Mouse (Mus musculus): ENCODE measurements around the gene Rgs8. TPM values are rescaled to one million over a fixed set of nuclear protein-coding genes. Genes with fewer than 3 reads are reported as not detected.

Rgs8 gene
- 0.23 and 0.37 TPM in 2 replicates for polyA plus RNA-seq (2015; fragmentation: Nextera tagmentation; extraction: Ambion mirVana)

DNA sequence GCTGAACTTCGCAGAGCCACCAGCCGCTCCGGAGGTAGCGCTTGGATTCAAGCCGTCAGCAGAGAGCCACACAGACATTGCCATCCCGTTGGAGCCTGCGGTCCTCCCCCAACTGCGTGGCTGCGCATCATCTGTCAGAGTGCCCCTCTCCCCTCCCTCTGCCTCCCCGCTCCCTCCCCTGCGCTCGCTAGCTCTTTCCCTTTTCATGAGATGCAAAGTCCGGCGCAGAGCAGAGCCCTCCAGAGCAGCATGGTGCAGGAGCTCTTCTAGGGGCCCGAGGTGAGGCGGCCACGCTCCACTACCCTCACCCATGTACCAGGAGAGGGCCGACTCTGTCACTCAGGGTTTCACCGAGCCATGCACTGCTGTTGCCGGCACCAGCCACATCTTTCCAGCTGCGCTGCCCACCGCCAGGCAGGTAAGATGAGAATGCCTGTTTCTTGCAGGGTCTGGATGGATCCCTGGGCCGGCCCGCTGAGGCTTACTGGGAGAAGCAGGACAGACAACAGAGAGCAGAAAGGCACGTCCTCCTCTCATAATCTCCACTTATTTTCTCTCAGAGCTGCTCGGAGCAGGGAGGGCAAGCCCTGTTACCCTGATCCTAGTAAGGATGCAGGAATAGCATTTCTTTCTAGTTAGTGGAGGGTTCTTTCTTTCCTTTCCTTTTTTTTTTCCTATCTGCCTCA is at the start of gene Rgs8:
Rgs8 (plus strand) TSS at position 88 of the 686 bp plus-strand sequence.
- Histone ChIP-seq H3K4me2 (replicated peaks) (peak within 1 kb of the TSS; percentile 67), H3K27ac (no peak within 1 kb of the TSS), H3K4me3 (replicated peaks) (peak within 1 kb of the TSS; percentile 26), H3K9me3 (no peaks in the 10 kb centered on the region), H3K36me3 (no peaks in the 10 kb centered on the region), H3K27me3 (replicated peaks) (peaks cover 19% of the 10 kb centered on the region), H3K9ac (peak within 1 kb of the TSS; percentile 24), H3K4me1 (replicated peaks) (peaks cover 5% of the 10 kb centered on the region)
- ATAC-seq: peak; percentile 41
- 2% methylated on average over 26 of the region's 26 CpGs for WGBS

- Histone ChIP-seq H3K27me3 (replicated peaks) (no peaks in the 10 kb centered on the region), H3K9ac (no peak overlapping the region), H3K4me3 (replicated peaks) (no peak overlapping the region), H3K9me3 (no peaks in the 10 kb centered on the region), H3K4me2 (replicated peaks) (no peak overlapping the region), H3K27ac (no peak overlapping the region), H3K36me3 (no peaks in the 10 kb centered on the region), H3K4me1 (replicated peaks) (no peaks in the 10 kb centered on the region)
- 88% methylated on average over 9 of the region's 9 CpGs for whole genome bisulfite sequencing
- no peak for ATAC-seq
Observed at GRCm38 (mm10) chr1:153617340-153617830, 35.4 kb upstream of the Rgs8 start.

DNA sequence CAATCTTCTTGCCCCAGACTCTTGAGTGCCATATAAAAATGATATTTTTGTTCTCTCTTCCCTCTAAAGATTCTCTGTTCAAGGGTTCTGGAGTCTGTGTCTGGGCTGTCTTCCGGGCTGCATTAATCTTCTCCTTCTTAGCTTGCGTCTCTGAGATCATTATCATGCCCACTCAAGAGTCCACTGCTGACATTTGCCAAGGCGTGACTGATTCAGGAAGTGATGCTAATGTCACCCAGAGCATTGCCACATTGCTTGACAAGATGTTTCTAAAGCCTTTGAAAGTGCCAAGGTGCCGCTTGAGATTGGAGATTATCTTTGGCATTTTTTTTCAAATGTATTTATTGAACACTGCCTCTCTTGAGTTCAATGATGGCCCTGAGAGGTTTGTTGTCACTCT is 29.8 kb upstream of the Rgs8 start:
- no peaks in the 10 kb centered on the region for H3K27me3 ChIP-seq (replicated peaks)
- H3K36me3 ChIP-seq: no peaks in the 10 kb centered on the region
- H3K4me3 ChIP-seq (replicated peaks): no peak overlapping the region
- ATAC-seq: no peak
- H3K27ac ChIP-seq: no peak overlapping the region
- H3K9ac ChIP-seq: no peak overlapping the region
- WGBS: 81% methylated on average over 4 of the region's 4 CpGs
- no peaks in the 10 kb centered on the region for H3K9me3 ChIP-seq
- no peaks in the 10 kb centered on the region for H3K4me1 ChIP-seq (replicated peaks)
- no peak overlapping the region for H3K4me2 ChIP-seq (replicated peaks)

DNA sequence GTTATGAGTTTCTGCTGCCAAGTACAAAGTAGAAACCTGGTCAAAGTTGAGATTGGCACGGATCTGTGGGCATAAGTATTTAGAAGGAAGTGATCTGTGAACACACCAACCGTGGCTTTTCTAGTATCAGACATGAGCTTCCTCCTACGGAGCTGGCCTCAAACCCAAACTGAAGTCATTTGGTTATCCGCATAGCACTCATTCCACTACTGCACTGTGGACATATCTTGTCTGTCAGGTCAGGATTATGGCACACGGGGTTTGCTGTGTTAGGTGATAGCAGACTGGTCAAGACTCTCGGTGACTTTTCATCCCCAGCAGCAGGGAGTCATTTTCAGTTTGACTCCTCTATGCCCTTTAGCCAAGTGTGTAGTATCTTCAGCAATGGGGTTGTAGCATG is 20.1 kb upstream of the Rgs8 start:
- ATAC-seq: no peak
- Histone ChIP-seq H3K9me3 (no peaks in the 10 kb centered on the region), H3K36me3 (no peaks in the 10 kb centered on the region), H3K27ac (no peak overlapping the region), H3K4me1 (replicated peaks) (no peaks in the 10 kb centered on the region), H3K9ac (no peak overlapping the region), H3K4me2 (replicated peaks) (no peak overlapping the region), H3K27me3 (replicated peaks) (no peaks in the 10 kb centered on the region), H3K4me3 (replicated peaks) (no peak overlapping the region)
- WGBS: 88% methylated on average over 6 of the region's 6 CpGs

GRCm38 (mm10) chr1:153635056-153635455 is 17.8 kb upstream of the Rgs8 start:
- Histone ChIP-seq H3K4me2 (replicated peaks) (no peak overlapping the region), H3K4me3 (replicated peaks) (no peak overlapping the region), H3K9ac (no peak overlapping the region), H3K27ac (no peak overlapping the region), H3K9me3 (no peaks in the 10 kb centered on the region), H3K27me3 (replicated peaks) (no peaks in the 10 kb centered on the region), H3K4me1 (replicated peaks) (no peaks in the 10 kb centered on the region), H3K36me3 (no peaks in the 10 kb centered on the region)
- 66% methylated on average over 5 of the region's 5 CpGs for WGBS
- no peak for ATAC-seq

DNA sequence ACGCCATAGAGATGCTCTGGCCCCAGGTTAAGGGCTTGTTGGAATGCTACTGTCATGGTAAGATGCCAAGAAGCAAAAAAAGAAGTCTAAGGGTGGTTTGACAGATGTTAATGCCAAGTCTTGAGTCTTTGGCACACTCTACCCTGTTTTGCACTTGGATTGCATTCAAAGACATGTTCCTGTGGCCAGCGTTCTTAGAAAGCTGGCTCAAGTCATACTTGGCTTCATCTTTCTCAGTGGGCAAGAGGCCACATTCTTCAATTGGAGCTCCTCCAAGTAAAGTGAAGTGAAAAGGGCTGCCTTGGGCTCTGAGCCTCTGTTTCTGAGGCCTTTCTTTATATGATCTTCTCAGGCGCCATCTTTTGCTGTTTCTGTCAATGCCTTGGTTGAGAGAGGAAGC is 17.3 kb upstream of the Rgs8 start:
- ATAC-seq: no peak
- H3K4me3 ChIP-seq (replicated peaks): no peak overlapping the region
- no peaks in the 10 kb centered on the region for H3K4me1 ChIP-seq (replicated peaks)
- WGBS: 77% methylated on average over 3 of the region's 3 CpGs
- H3K27me3 ChIP-seq (replicated peaks): no peaks in the 10 kb centered on the region
- H3K9me3 ChIP-seq: no peaks in the 10 kb centered on the region
- no peak overlapping the region for H3K27ac ChIP-seq
- H3K9ac ChIP-seq: no peak overlapping the region
- H3K36me3 ChIP-seq: no peaks in the 10 kb centered on the region
- H3K4me2 ChIP-seq (replicated peaks): no peak overlapping the region

DNA sequence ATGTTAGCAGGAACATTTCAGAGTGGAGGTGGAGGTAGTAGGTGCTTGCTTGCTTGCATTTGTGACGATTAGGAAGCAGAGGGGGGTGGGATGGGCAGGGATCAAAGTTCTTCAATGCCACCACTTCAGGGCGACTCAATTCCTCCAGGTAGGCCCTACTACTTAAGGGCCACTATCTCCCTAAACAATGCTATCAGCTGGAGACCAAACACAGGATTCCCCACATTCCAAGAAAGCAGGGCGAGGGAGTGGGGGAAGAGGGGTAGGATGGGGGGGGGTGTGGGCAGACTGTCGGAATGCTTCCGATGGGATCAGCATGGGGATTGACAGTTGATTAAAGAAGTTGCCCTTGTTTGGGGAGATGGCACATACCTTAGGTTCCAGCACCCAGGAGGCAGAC is 16.0 kb upstream of the Rgs8 start:
- WGBS: 56% methylated on average over 5 of the region's 5 CpGs
- ATAC-seq: no peak
- Histone ChIP-seq H3K9me3 (no peaks in the 10 kb centered on the region), H3K27me3 (replicated peaks) (no peaks in the 10 kb centered on the region), H3K27ac (no peak overlapping the region), H3K4me3 (replicated peaks) (no peak overlapping the region), H3K4me1 (replicated peaks) (peaks cover 8% of the 10 kb centered on the region), H3K36me3 (no peaks in the 10 kb centered on the region), H3K9ac (no peak overlapping the region), H3K4me2 (replicated peaks) (no peak overlapping the region)

GRCm38 (mm10) chr1:153641492-153641939 is 11.3 kb upstream of the Rgs8 start:
- ATAC-seq: peak; percentile 83
- no peak overlapping the region for H3K4me3 ChIP-seq (replicated peaks)

DNA sequence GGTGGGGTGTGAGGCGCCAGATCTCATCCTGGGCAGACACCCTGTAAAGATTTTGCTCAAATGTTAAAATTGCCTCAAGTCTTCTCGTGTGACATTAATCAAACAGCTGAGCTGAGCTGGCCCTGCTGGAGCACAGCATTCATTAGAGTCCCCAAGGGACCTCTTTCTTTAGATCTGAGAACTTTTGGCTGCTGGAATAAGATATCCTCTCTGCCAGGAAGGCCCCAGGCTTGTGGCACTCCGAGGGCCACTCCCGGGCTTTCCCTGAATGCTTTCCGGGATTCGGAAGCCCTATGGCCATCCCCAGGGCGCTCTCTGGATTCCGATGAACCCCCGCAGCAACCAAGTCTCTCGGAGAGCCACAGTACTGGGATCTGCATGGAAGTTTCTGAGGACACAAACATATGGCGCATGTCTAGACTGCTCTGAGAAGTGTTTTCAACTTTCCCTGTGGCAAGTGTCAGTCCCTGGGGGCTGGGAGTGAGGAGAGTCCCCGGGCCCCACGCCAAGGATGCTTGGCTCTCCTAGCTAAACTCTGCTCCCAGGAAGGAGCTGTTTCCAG is 10.8 kb upstream of the Rgs8 start:
- 16% methylated on average over 13 of the region's 13 CpGs for WGBS
- Histone ChIP-seq H3K4me2 (replicated peaks) (peak overlapping the region; percentile 49), H3K4me1 (replicated peaks) (peaks cover 10% of the 10 kb centered on the region), H3K9me3 (no peaks in the 10 kb centered on the region), H3K36me3 (no peaks in the 10 kb centered on the region), H3K27me3 (replicated peaks) (no peaks in the 10 kb centered on the region), H3K27ac (peak overlapping the region; percentile 61), H3K4me3 (replicated peaks) (no peak overlapping the region), H3K9ac (no peak overlapping the region; the same call in 1 of the 2 replicates)
- peak; percentile 87 for ATAC-seq

More at GRCm38 (mm10) chr1:153641492-153641939, 11.3 kb upstream of the Rgs8 start:
- peak overlapping the region; percentile 49 for H3K4me2 ChIP-seq (replicated peaks)
- H3K27ac ChIP-seq: peak overlapping the region; percentile 61
- H3K9me3 ChIP-seq: no peaks in the 10 kb centered on the region
- peaks cover 10% of the 10 kb centered on the region for H3K4me1 ChIP-seq (replicated peaks)
- H3K9ac ChIP-seq: no peak overlapping the region; the same call in 1 of the 2 replicates
- 6% methylated on average over 9 of the region's 9 CpGs for WGBS
- H3K36me3 ChIP-seq: no peaks in the 10 kb centered on the region
- no peaks in the 10 kb centered on the region for H3K27me3 ChIP-seq (replicated peaks)

GRCm38 (mm10) chr1:153653674-153654073 is 849 bp downstream of the Rgs8 start:
- H3K27ac ChIP-seq: no peak overlapping the region
- H3K4me3 ChIP-seq (replicated peaks): no peak overlapping the region
- no peak overlapping the region for H3K9ac ChIP-seq

DNA sequence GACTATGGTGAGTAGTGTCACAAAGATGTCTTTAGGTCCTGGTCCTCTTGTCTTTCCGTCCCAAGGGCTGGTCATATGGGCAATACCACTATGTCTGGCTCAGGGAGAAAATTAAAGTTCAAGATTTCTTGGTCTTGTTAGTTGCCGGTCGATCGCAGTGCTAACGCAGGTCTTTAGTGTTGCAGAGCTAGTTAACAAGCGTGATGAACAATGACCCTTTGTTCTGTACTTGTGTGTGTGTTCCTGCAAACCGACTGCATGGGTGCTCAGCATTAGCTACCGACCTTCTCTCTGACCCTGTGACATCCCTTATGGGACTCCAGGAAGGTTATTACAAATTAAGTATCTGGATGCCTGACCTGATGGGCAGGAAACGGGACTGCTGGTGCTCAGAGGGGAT is 6.8 kb downstream of the Rgs8 start:
- no peaks in the 10 kb centered on the region for H3K27me3 ChIP-seq (replicated peaks)
- H3K4me2 ChIP-seq (replicated peaks): no peak overlapping the region
- H3K4me1 ChIP-seq (replicated peaks): peaks cover 5% of the 10 kb centered on the region
- WGBS: 59% methylated on average over 9 of the region's 9 CpGs
- H3K27ac ChIP-seq: no peak overlapping the region
- H3K36me3 ChIP-seq: no peaks in the 10 kb centered on the region
- ATAC-seq: no peak
- no peak overlapping the region for H3K4me3 ChIP-seq (replicated peaks)
- no peak overlapping the region for H3K9ac ChIP-seq
- H3K9me3 ChIP-seq: no peaks in the 10 kb centered on the region

More at GRCm38 (mm10) chr1:153653674-153654073, 849 bp downstream of the Rgs8 start:
- Histone ChIP-seq H3K27me3 (replicated peaks) (peaks cover 19% of the 10 kb centered on the region), H3K9me3 (no peaks in the 10 kb centered on the region), H3K4me2 (replicated peaks) (peak overlapping the region; percentile 67; the same call in 1 of the 2 replicates), H3K4me1 (replicated peaks) (peaks cover 5% of the 10 kb centered on the region), H3K36me3 (no peaks in the 10 kb centered on the region)
- no peak for ATAC-seq
- WGBS: 16% methylated on average over 5 of the region's 5 CpGs

DNA sequence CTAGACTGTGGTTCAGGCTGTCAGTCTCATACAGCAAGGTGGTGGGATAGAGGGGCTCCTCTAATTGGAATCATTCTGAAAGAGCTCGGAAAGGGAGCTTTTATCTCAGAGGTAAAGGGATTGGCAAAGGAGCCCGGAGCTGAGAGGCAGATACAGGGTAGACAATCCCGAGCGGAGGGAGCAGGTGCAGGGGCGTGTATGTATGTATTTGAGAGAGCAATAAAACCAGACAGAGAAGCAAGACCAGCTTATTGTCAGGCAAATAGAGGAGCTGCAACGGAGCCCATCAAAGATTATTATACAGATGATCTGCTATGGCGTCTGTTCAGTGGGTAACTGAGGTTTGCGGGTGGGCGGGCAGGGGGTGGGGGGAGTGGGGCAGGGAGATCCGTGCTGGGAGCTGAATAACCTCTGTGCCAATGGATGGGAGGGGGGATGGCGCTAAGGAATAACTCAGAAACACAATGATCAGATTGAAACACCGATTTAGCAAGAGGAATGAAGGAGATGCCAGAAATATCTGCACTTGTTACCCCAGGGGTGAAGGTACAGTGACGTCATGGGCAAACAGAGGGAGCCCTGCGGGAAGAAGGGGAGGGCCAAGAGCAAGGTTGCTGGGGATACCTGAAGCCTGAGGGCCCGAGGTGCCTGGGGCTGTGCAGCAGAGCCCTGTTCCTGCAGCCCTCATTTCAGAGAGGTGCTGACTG is 8.3 kb downstream of the Rgs8 start:
- Histone ChIP-seq H3K4me2 (replicated peaks) (0 out of 2 replicates have a peak overlapping the region, but pooled peaks have one; percentile 28), H3K27ac (no peak overlapping the region), H3K4me1 (replicated peaks) (peaks cover 11% of the 10 kb centered on the region), H3K4me3 (replicated peaks) (no peak overlapping the region), H3K36me3 (no peaks in the 10 kb centered on the region), H3K9ac (no peak overlapping the region), H3K27me3 (replicated peaks) (peaks cover 7% of the 10 kb centered on the region), H3K9me3 (no peaks in the 10 kb centered on the region)
- peak; percentile 68 for ATAC-seq
- 28% methylated on average over 15 of the region's 15 CpGs for WGBS
